Mouse (Mus musculus): Measurements from ENCODE around the gene Il27ra. TPM values are rescaled to one million over a fixed set of nuclear protein-coding genes. Genes with fewer than 3 reads are reported as not detected.

Gene Il27ra
- total and polyA plus RNA-seq, 2 experiments from 2014 or later, result 2.6 to 3.9 TPM

DNA sequence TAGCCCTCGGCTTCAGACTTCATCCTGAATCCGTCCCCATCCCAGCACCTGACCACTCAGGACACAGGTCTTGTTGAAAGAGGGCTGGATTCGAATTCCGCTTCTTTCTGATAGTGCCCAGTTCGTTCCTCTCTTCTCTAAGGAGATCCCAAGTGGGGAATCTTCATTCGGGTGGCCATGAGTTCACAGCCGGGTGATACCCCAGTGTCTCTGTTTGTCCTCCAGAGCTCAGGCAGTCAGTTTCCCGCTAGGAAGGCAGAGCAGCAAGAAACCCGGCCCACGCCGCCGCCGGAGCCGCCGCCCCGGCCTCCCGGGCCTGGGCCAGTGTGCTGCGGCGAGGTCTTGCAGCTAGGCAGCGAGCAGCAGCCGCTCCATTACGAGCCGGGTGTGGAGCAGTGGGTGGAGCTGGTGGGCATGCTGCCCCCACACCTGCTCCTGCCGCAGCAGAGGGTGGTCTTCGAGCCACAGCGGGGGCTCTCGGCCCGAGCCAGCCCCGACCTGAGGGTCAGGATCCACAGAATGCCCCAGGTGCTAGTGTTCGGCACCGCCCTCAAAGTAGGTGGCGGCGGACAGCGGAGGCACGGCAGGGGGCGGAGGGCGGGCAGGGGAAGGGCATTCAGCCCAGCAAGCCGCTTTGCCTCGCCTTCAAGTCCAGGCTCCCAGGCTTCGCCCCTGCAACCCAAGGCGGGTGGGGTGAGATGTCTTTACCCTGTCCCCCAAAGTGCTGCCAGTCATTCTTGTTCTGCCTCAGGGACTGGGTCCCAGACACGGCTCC, 42.1 kb upstream of the Il27ra start:
- no peak overlapping the region for H3K9ac ChIP-seq (replicated peaks; ENCODE audit: low read depth, low read length)
- DNase-seq (ENCODE audit: low spot score) (no peak), ATAC-seq (ENCODE audit: insufficient read depth, low read depth) (no peak)
- H3K27me3 ChIP-seq (ENCODE audit: control insufficient read depth, insufficient read depth, low read length), result no peaks in the 10 kb centered on the region
- H3K4me1 ChIP-seq (ENCODE audit: control insufficient read depth, insufficient read depth), result no peaks in the 10 kb centered on the region
- H3K27ac ChIP-seq (ENCODE audit: low read depth), result no peak overlapping the region
- no peaks in the 10 kb centered on the region for H3K9me3 ChIP-seq (replicated peaks; ENCODE audit: control insufficient read depth, low read length)
- peaks cover 75% of the 10 kb centered on the region for H3K36me3 ChIP-seq (replicated peaks; ENCODE audit: control insufficient read depth, insufficient read depth, low read length)
- TF ChIP-seq CTCF (IDR thresholded peaks at IDR 0.05; ENCODE audit: low read depth) (no peak), EP300 (IDR thresholded peaks at IDR 0.05; ENCODE audit: low read depth) (no peak)
- no peak overlapping the region for H3K4me3 ChIP-seq (ENCODE audit: low read depth, low read length)
- no peak overlapping the region for H3K4me2 ChIP-seq (ENCODE audit: low read depth, low read length)
- WGBS, result 72% methylated on average over 42 of the region's 42 CpGs

GRCm38 (mm10) chr8:84083829-84084241, 41.4 kb upstream of the Il27ra start:
- H3K27me3 ChIP-seq (ENCODE audit: control insufficient read depth, insufficient read depth, low read length), result no peaks in the 10 kb centered on the region
- H3K36me3 ChIP-seq (replicated peaks; ENCODE audit: control insufficient read depth, insufficient read depth, low read length), result peaks cover 73% of the 10 kb centered on the region
- H3K9me3 ChIP-seq (replicated peaks; ENCODE audit: control insufficient read depth, low read length), result no peaks in the 10 kb centered on the region
- no peak overlapping the region for H3K4me3 ChIP-seq (ENCODE audit: low read depth, low read length)
- H3K9ac ChIP-seq (replicated peaks; ENCODE audit: low read depth, low read length), result no peak overlapping the region
- H3K4me1 ChIP-seq (ENCODE audit: control insufficient read depth, insufficient read depth), result peaks cover 5% of the 10 kb centered on the region
- DNase-seq (ENCODE audit: low spot score) (no peak), ATAC-seq (ENCODE audit: insufficient read depth, low read depth) (no peak)
- peak; percentile 36 for TF ChIP-seq CTCF (IDR thresholded peaks at IDR 0.05; ENCODE audit: low read depth)
- no peak for TF ChIP-seq EP300 (IDR thresholded peaks at IDR 0.05; ENCODE audit: low read depth)
- H3K4me2 ChIP-seq (ENCODE audit: low read depth, low read length), result no peak overlapping the region
- H3K27ac ChIP-seq (ENCODE audit: low read depth), result no peak overlapping the region
- WGBS, result 45% methylated on average over 8 of the region's 8 CpGs

DNA sequence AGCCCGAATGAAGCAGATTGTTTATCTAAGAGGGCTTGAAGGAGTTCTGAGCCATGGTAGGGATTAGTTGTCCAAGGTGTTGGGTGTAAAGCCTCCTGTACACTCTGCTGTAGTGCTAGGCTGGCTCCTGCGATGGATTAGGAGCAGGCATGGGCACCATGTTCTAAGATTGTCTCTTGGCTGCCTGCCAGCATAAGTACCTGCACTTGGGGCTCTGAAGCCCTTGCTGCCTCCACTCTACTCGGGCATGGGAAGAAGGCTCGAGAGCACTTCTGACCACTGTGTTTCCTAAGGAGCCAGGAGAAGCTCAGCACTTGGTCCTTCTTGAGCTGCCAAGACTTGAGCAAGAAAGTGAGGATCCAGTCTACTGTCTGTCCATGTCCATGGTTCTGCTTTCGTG, 36.8 kb upstream of the Il27ra start:
- Histone ChIP-seq H3K9ac (replicated peaks; ENCODE audit: low read depth, low read length) (no peak overlapping the region), H3K27ac (ENCODE audit: low read depth) (no peak overlapping the region), H3K4me3 (ENCODE audit: low read depth, low read length) (no peak overlapping the region), H3K27me3 (ENCODE audit: control insufficient read depth, insufficient read depth, low read length) (no peaks in the 10 kb centered on the region), H3K4me2 (ENCODE audit: low read depth, low read length) (no peak overlapping the region), H3K9me3 (replicated peaks; ENCODE audit: control insufficient read depth, low read length) (no peaks in the 10 kb centered on the region), H3K4me1 (ENCODE audit: control insufficient read depth, insufficient read depth) (peaks cover 6% of the 10 kb centered on the region), H3K36me3 (replicated peaks; ENCODE audit: control insufficient read depth, insufficient read depth, low read length) (peaks cover 35% of the 10 kb centered on the region)
- no peak for TF ChIP-seq EP300 (IDR thresholded peaks at IDR 0.05; ENCODE audit: low read depth)
- TF ChIP-seq CTCF (IDR thresholded peaks at IDR 0.05; ENCODE audit: low read depth), result no peak
- WGBS, result 51% methylated on average over 5 of the region's 5 CpGs
- ATAC-seq (ENCODE audit: insufficient read depth, low read depth) (no peak), DNase-seq (ENCODE audit: low spot score) (no peak)

GRCm38 (mm10) chr8:84076849-84077248, 34.5 kb upstream of the Il27ra start:
- Histone ChIP-seq H3K27ac (ENCODE audit: low read depth) (no peak overlapping the region), H3K4me2 (ENCODE audit: low read depth, low read length) (no peak overlapping the region), H3K27me3 (ENCODE audit: control insufficient read depth, insufficient read depth, low read length) (no peaks in the 10 kb centered on the region), H3K9ac (replicated peaks; ENCODE audit: low read depth, low read length) (no peak overlapping the region), H3K4me3 (ENCODE audit: low read depth, low read length) (no peak overlapping the region), H3K36me3 (replicated peaks; ENCODE audit: control insufficient read depth, insufficient read depth, low read length) (peaks cover 12% of the 10 kb centered on the region), H3K4me1 (ENCODE audit: control insufficient read depth, insufficient read depth) (peaks cover 8% of the 10 kb centered on the region), H3K9me3 (replicated peaks; ENCODE audit: control insufficient read depth, low read length) (no peaks in the 10 kb centered on the region)
- TF ChIP-seq EP300 (IDR thresholded peaks at IDR 0.05; ENCODE audit: low read depth) (no peak), CTCF (IDR thresholded peaks at IDR 0.05; ENCODE audit: low read depth) (no peak)
- DNase-seq (ENCODE audit: low spot score) (no peak), ATAC-seq (ENCODE audit: insufficient read depth, low read depth) (no peak)
- 86% methylated on average over 3 of the region's 3 CpGs for WGBS

DNA sequence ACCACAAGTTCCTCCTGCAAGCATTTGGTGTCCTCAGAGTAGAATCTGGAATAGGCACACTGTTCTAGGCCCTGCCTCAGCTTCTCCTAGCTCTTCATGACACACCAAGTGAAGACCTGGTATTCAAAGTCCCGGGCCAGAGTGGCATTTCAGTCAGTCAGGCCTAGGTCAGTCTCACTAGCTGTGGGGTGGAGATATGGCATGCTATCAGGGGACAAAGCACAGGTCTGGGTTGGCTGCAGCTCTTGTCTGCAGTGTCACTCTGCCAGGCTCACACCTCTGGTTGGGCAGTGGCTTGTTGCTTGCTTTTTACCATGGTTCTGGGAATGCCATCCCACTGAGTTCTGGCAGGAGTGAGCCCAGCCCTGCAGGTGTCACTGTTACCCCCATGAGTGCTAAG, 34.0 kb upstream of the Il27ra start:
- TF ChIP-seq CTCF (IDR thresholded peaks at IDR 0.05; ENCODE audit: low read depth) (no peak), EP300 (IDR thresholded peaks at IDR 0.05; ENCODE audit: low read depth) (no peak)
- Histone ChIP-seq H3K9ac (replicated peaks; ENCODE audit: low read depth, low read length) (no peak overlapping the region), H3K27me3 (ENCODE audit: control insufficient read depth, insufficient read depth, low read length) (no peaks in the 10 kb centered on the region), H3K27ac (ENCODE audit: low read depth) (no peak overlapping the region), H3K4me2 (ENCODE audit: low read depth, low read length) (no peak overlapping the region), H3K4me3 (ENCODE audit: low read depth, low read length) (no peak overlapping the region), H3K9me3 (replicated peaks; ENCODE audit: control insufficient read depth, low read length) (no peaks in the 10 kb centered on the region), H3K4me1 (ENCODE audit: control insufficient read depth, insufficient read depth) (peaks cover 13% of the 10 kb centered on the region), H3K36me3 (replicated peaks; ENCODE audit: control insufficient read depth, insufficient read depth, low read length) (peaks cover 10% of the 10 kb centered on the region; the same call in 1 of the 2 replicates)
- no peak for DNase-seq (ENCODE audit: low spot score)
- 44% methylated on average over 1 of the region's 1 CpGs for WGBS
- no peak for ATAC-seq (ENCODE audit: insufficient read depth, low read depth)
